Mouse (Mus musculus) neural tube, embryonic 11.5 days (tissue): ENCODE measurements at regions not wholly inside any gene's neighbourhood (a gene's known extent, or its start where the extent isn't known, plus 50 kb on each side); places are given as distances from the start of the nearest gene placed in this dataset.

ENCODE experiments used
- ATAC-seq: fragments of 200-750 bp; cut with Nextera tagmentation; 2 replicates; pipeline ENCODE4 v1.8.0; 2017; ENCODE audit warnings: moderate number of reproducible peaks, mild to moderate bottlenecking, moderate TSS enrichment, moderate library complexity; ENCODE audit not compliant: insufficient read depth, low FRiP score, low TSS enrichment
- DNase-seq: peaks from one replicate; pipeline ENCODE4 v3.0.0-alpha.2; 2015; ENCODE audit warnings: low spot score
- H3K27ac ChIP-seq: fragments of 300-500 bp; sonication (generic); 2 replicates; pipeline ENCODE4 v1.5.1; 2014; ENCODE audit warnings: low read depth, mild to moderate bottlenecking, low read length
- H3K27me3 ChIP-seq: fragments of 300-500 bp; sonication (generic); 2 replicates; pipeline ENCODE4 v1.6.1; 2014; ENCODE audit warnings: mild to moderate bottlenecking, low read length, mixed read lengths; ENCODE audit not compliant: control insufficient read depth, insufficient read depth
- H3K36me3 ChIP-seq: fragments of 300-500 bp; sonication (generic); 2 replicates; pipeline ENCODE4 v1.6.1; 2014; ENCODE audit warnings: mild to moderate bottlenecking, low read length, moderate library complexity, mixed read lengths; ENCODE audit not compliant: control insufficient read depth, insufficient read depth
- H3K4me1 ChIP-seq: fragments of 300-500 bp; sonication (generic); 2 replicates; pipeline ENCODE4 v1.6.1; 2014; ENCODE audit warnings: low read length, mixed read lengths; ENCODE audit not compliant: control insufficient read depth, insufficient read depth
- H3K4me2 ChIP-seq: fragments of 300-500 bp; sonication (generic); 2 replicates; pipeline ENCODE4 v1.6.1; 2014; ENCODE audit warnings: low read depth, mild to moderate bottlenecking, moderate library complexity
- H3K4me3 ChIP-seq: fragments of 300-500 bp; sonication (generic); 2 replicates; pipeline ENCODE4 v1.5.1; 2014; ENCODE audit warnings: low read depth, low read length
- H3K9ac ChIP-seq: fragments of 300-500 bp; sonication (generic); 2 replicates; pipeline ENCODE4 v1.6.1; 2014; ENCODE audit warnings: mild to moderate bottlenecking, low read length
- H3K9me3 ChIP-seq: fragments of 300-500 bp; sonication (generic); 2 replicates; pipeline ENCODE4 v1.6.1; 2016; ENCODE audit warnings: low read length; ENCODE audit not compliant: control insufficient read depth
- WGBS: fragments of 180-500 bp; shearing (Covaris S2); extraction: QIAGEN DNeasy Blood & Tissue Kit; methylation state at CpG from one replicate; pipeline ENCODE4 v1.1.7; 2014; 5-methylcytosine and 5-hydroxymethylcytosine counted together

DNA sequence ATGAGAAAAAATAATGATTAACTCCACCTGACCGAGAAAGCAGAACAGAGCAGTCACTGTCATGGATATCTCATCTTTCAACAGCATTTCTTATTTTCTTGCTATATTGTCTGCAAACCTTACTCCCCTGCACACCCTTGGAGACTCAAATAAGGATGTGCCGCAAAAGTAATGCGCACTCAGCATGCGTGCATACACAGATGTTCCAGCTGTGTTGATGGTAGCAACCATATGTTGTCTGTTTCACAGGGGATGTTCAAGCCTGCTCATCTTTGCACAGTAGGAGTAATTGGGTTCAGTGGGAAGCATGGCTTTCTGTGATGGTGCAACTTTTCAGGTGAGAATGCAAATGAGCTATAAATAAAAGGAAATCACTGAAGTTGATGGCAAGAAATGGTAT is 1182.9 kb upstream of the Manea start:
- Histone ChIP-seq H3K27me3 (no peaks in the 10 kb centered on the region), H3K27ac (no peak overlapping the region), H3K4me3 (no peak overlapping the region), H3K9me3 (no peaks in the 10 kb centered on the region), H3K4me1 (no peaks in the 10 kb centered on the region), H3K4me2 (no peak overlapping the region), H3K9ac (no peak overlapping the region), H3K36me3 (no peaks in the 10 kb centered on the region)
- DNase-seq (no peak), ATAC-seq (no peak)
- WGBS, result 78% methylated on average over 4 of the region's 4 CpGs

GRCm38 (mm10) chr4:27520295-27520694 is 1173.6 kb upstream of the Manea start:
- H3K9ac ChIP-seq, result no peak overlapping the region
- ATAC-seq, result no peak
- no peak for DNase-seq
- no peak overlapping the region for H3K27ac ChIP-seq
- no peak overlapping the region for H3K4me3 ChIP-seq
- H3K4me2 ChIP-seq, result no peak overlapping the region
- no peaks in the 10 kb centered on the region for H3K9me3 ChIP-seq
- H3K4me1 ChIP-seq, result no peaks in the 10 kb centered on the region
- 81% methylated on average over 4 of the region's 4 CpGs for WGBS
- no peaks in the 10 kb centered on the region for H3K27me3 ChIP-seq
- H3K36me3 ChIP-seq, result no peaks in the 10 kb centered on the region

- WGBS, result 81% methylated on average over 14 of the region's 14 CpGs
- H3K4me2 ChIP-seq, result no peak overlapping the region
- ATAC-seq, result no peak
Measured at GRCm38 (mm10) chr4:27504829-27505804, 1158.4 kb upstream of the Manea start.

GRCm38 (mm10) chr4:27497926-27498325 is 1151.2 kb upstream of the Manea start:
- ATAC-seq, result no peak
- no peak overlapping the region for H3K27ac ChIP-seq
- H3K36me3 ChIP-seq, result no peaks in the 10 kb centered on the region
- H3K4me1 ChIP-seq, result no peaks in the 10 kb centered on the region
- H3K27me3 ChIP-seq, result no peaks in the 10 kb centered on the region
- DNase-seq, result no peak
- H3K4me2 ChIP-seq, result no peak overlapping the region
- 83% methylated on average over 1 of the region's 1 CpGs for WGBS
- H3K4me3 ChIP-seq, result no peak overlapping the region
- H3K9me3 ChIP-seq, result no peaks in the 10 kb centered on the region
- no peak overlapping the region for H3K9ac ChIP-seq

More at GRCm38 (mm10) chr4:27504829-27505804, 1158.4 kb upstream of the Manea start:
- no peak for DNase-seq
- H3K4me1 ChIP-seq, result no peaks in the 10 kb centered on the region
- H3K36me3 ChIP-seq, result no peaks in the 10 kb centered on the region
- H3K27me3 ChIP-seq, result no peaks in the 10 kb centered on the region
- no peak overlapping the region for H3K27ac ChIP-seq
- no peak overlapping the region for H3K9ac ChIP-seq
- no peak overlapping the region for H3K4me3 ChIP-seq
- no peaks in the 10 kb centered on the region for H3K9me3 ChIP-seq

DNA sequence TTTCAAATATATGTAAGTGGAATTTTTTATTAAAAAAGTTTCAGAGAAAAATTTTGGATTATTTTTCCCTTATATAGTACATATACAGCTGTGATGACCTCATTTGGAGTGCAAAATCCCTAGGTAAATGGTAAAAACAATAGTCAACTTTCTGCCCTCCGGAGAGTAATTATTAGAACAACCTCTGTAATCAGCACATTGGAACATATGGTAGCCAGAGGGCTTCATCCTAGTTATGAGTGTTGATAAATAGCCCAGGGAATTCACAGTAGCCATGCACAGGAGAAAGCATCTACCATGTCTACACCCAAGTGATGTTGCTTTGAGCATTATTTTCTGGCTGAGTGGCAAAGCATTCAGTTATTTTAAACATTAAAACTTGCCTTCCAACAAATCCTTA is 1150.6 kb upstream of the Manea start:
- no peak for DNase-seq
- no peak overlapping the region for H3K27ac ChIP-seq

GRCm38 (mm10) chr4:27491312-27491711 is 1144.6 kb upstream of the Manea start:
- DNase-seq, result no peak
- Histone ChIP-seq H3K27me3 (no peaks in the 10 kb centered on the region), H3K9me3 (no peaks in the 10 kb centered on the region), H3K27ac (no peak overlapping the region), H3K4me1 (no peaks in the 10 kb centered on the region), H3K9ac (no peak overlapping the region), H3K36me3 (no peaks in the 10 kb centered on the region), H3K4me2 (no peak overlapping the region), H3K4me3 (no peak overlapping the region)
- no peak for ATAC-seq
- WGBS, result 91% methylated on average over 2 of the region's 2 CpGs

More for the DNA sequence above, 1150.6 kb upstream of the Manea start:
- no peak overlapping the region for H3K4me2 ChIP-seq
- H3K4me1 ChIP-seq, result no peaks in the 10 kb centered on the region
- no peak for ATAC-seq
- 81% methylated on average over 1 of the region's 1 CpGs for WGBS
- no peak overlapping the region for H3K9ac ChIP-seq
- no peak overlapping the region for H3K4me3 ChIP-seq
- H3K9me3 ChIP-seq, result no peaks in the 10 kb centered on the region
- no peaks in the 10 kb centered on the region for H3K36me3 ChIP-seq
- no peaks in the 10 kb centered on the region for H3K27me3 ChIP-seq

DNA sequence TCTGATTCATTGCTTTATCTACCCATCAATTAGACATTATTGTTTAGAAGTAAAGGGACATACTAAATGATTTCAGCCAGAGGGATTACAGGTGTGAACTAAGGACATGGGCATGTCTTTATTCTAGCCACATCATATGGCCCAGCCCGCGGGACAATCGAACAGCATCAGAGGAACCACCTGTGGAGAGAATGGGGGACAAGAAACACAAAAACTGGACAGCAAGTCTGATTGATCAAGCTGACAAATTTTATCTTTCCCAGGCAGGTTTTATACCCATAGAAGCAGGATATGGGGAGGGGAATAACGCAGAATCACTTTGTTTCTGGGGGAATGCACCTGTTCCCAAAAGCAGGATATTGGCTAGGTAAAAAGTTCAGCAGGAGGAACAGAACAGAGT is 1103.2 kb upstream of the Manea start:
- H3K4me3 ChIP-seq, result no peak overlapping the region
- no peaks in the 10 kb centered on the region for H3K27me3 ChIP-seq
- DNase-seq, result no peak
- no peak overlapping the region for H3K4me2 ChIP-seq
- no peak for ATAC-seq
- H3K36me3 ChIP-seq, result no peaks in the 10 kb centered on the region
- no peak overlapping the region for H3K9ac ChIP-seq
- H3K27ac ChIP-seq, result no peak overlapping the region
- 0 out of 2 replicates have a peak, but pooled peaks cover 6% of the 10 kb centered on the region for H3K9me3 ChIP-seq
- 93% methylated on average over 4 of the region's 4 CpGs for WGBS
- H3K4me1 ChIP-seq, result no peaks in the 10 kb centered on the region

DNA sequence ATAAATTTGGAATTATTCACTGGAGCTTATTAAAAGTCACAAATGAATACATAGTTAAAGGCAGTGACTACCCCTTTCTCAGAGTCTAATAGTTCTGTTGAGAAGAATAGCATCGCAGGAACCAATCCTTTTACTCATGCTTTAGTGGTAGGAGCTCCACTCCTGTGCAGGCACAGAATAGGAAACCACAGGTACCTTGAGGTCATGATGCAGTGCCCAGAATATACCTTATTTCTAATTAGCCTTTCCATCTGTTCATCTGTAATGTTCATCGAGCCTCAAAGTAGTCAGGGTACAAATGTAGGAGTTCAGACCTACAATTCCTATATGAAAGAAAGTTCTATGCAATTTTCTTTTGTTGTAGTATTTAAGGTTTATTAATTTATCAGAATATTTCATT is 1099.6 kb upstream of the Manea start:
- Histone ChIP-seq H3K4me3 (no peak overlapping the region), H3K4me2 (no peak overlapping the region), H3K36me3 (no peaks in the 10 kb centered on the region), H3K27ac (no peak overlapping the region), H3K4me1 (no peaks in the 10 kb centered on the region), H3K9ac (no peak overlapping the region), H3K27me3 (no peaks in the 10 kb centered on the region), H3K9me3 (0 out of 2 replicates have a peak, but pooled peaks cover 6% of the 10 kb centered on the region)
- DNase-seq (no peak), ATAC-seq (no peak)
- WGBS, result 89% methylated on average over 2 of the region's 2 CpGs

DNA sequence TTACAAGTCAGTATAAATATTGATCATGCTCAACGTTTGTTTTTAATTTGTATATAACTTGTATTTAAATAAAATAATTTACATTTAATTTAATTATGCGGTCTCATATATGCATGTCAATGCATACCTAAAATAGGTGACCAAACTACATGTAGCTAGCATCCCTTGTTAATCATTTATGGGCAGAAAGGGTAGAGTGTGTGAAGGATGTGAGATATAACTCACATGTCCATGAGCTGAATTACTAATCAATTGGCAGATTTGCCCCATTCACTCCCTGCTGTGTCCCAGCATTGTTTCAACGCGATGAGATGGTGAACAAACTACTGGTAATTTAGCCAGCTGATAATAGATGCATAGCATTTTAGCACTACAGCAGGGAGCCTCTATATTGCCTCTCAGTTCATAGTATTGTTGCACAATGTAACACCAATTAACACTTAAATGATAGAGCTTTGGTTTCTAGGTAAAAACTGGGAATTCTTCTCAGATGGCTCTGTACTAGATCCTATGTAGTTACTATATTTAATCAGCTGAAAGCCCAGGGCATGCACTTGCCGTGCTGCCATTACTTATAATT is 1082.6 kb upstream of the Manea start:
- Histone ChIP-seq H3K27me3 (no peaks in the 10 kb centered on the region), H3K27ac (no peak overlapping the region), H3K9ac (no peak overlapping the region), H3K36me3 (no peaks in the 10 kb centered on the region), H3K4me2 (no peak overlapping the region), H3K4me3 (no peak overlapping the region), H3K4me1 (no peaks in the 10 kb centered on the region), H3K9me3 (no peaks in the 10 kb centered on the region)
- ATAC-seq, result peak; percentile 46; the same call in 1 of the 2 replicates
- no peak for DNase-seq
- WGBS, result 64% methylated on average over 5 of the region's 5 CpGs
